Mouse (Mus musculus): ENCODE results near the gene Fads1. TPM values are rescaled to one million over a fixed set of nuclear protein-coding genes. Genes with fewer than 3 reads are reported as not detected.

Gene Fads1
- polyA plus RNA-seq, 1 experiment from 2014 or later: 134 TPM

Small RNAs within 50 kb of the gene (microRNA-seq; reads per million reads assigned to microRNA genes)
- 1.2 reads per million for gene Mir6993

Other genes with a start within 250 kb of the Fads1 start
- 1,334 and 1,385 TPM in 2 replicates for gene Fth1, start 202.3 kb upstream of the Fads1 start, polyA plus RNA-seq (2016; fragmentation: Nextera tagmentation; extraction: Ambion mirVana)
- 2.2 and 2.3 TPM in 2 replicates for gene Best1, start 181.3 kb upstream of the Fads1 start, polyA plus RNA-seq (2016; fragmentation: Nextera tagmentation; extraction: Ambion mirVana)
- gene Rab3il1, start 181.2 kb upstream of the Fads1 start, polyA plus RNA-seq (2016; fragmentation: Nextera tagmentation; extraction: Ambion mirVana): 32.0 and 35.8 TPM in 2 replicates
- gene Fads3, start 141.3 kb upstream of the Fads1 start, polyA plus RNA-seq (2016; fragmentation: Nextera tagmentation; extraction: Ambion mirVana): 5.8 and 5.9 TPM in 2 replicates
- gene Fads2, start 81.1 kb upstream of the Fads1 start, polyA plus RNA-seq (2016; fragmentation: Nextera tagmentation; extraction: Ambion mirVana): 117 and 124 TPM in 2 replicates
- 417 and 421 TPM in 2 replicates for gene Tmem258, start 21.1 kb downstream of the Fads1 start, polyA plus RNA-seq (2016; fragmentation: Nextera tagmentation; extraction: Ambion mirVana)
- 109 and 115 TPM in 2 replicates for gene Fen1, start 21.3 kb downstream of the Fads1 start, polyA plus RNA-seq (2016; fragmentation: Nextera tagmentation; extraction: Ambion mirVana)
- 2.6 and 2.7 TPM in 2 replicates for gene Myrf, start 57.9 kb downstream of the Fads1 start, polyA plus RNA-seq (2016; fragmentation: Nextera tagmentation; extraction: Ambion mirVana)
- 1.8 and 2.4 TPM in 2 replicates for gene Dagla, start 122.0 kb downstream of the Fads1 start, polyA plus RNA-seq (2016; fragmentation: Nextera tagmentation; extraction: Ambion mirVana)
- gene Syt7, start 206.2 kb downstream of the Fads1 start, polyA plus RNA-seq (2016; fragmentation: Nextera tagmentation; extraction: Ambion mirVana): 0.33 and 0.84 TPM in 2 replicates